Mouse (Mus musculus) neural tube, embryonic 15.5 days (tissue): Measurements from ENCODE around the gene Ncoa4. TPM values are rescaled to one million over a fixed set of nuclear protein-coding genes. Genes with fewer than 3 reads are reported as not detected.

Source experiments
- ATAC-seq: fragments of 200-750 bp; cut with Nextera tagmentation; 2 replicates; pipeline ENCODE4 v1.8.0; 2017; ENCODE audit warnings: mild to moderate bottlenecking, moderate TSS enrichment, moderate library complexity; ENCODE audit not compliant: low FRiP score
- H3K27ac ChIP-seq: fragments of 300-500 bp; sonication (generic); replicated peaks from 2 replicates; pipeline ENCODE4 v1.5.1; 2015; ENCODE audit warnings: mild to moderate bottlenecking, inconsistent platforms
- H3K27me3 ChIP-seq: fragments of 300-500 bp; sonication (generic); replicated peaks from 2 replicates; pipeline ENCODE4 v1.6.1; 2015; ENCODE audit warnings: inconsistent platforms
- H3K36me3 ChIP-seq: fragments of 300-500 bp; sonication (generic); 2 replicates; pipeline ENCODE4 v1.6.1; 2015; ENCODE audit warnings: inconsistent platforms
- H3K4me1 ChIP-seq: fragments of 300-500 bp; sonication (generic); 2 replicates; pipeline ENCODE4 v1.6.1; 2015; ENCODE audit warnings: inconsistent platforms
- H3K4me2 ChIP-seq: fragments of 300-500 bp; sonication (generic); 2 replicates; pipeline ENCODE4 v1.6.1; 2015; ENCODE audit warnings: inconsistent platforms, mild to moderate bottlenecking, moderate library complexity
- H3K4me3 ChIP-seq: fragments of 300-500 bp; sonication (generic); replicated peaks from 2 replicates; pipeline ENCODE4 v1.5.1; 2015; ENCODE audit warnings: mild to moderate bottlenecking, inconsistent platforms
- H3K9ac ChIP-seq: fragments of 300-500 bp; sonication (generic); replicated peaks from 2 replicates; pipeline ENCODE4 v1.6.1; 2015; ENCODE audit warnings: mild to moderate bottlenecking, inconsistent platforms
- H3K9me3 ChIP-seq: fragments of 300-500 bp; sonication (generic); replicated peaks from 2 replicates; pipeline ENCODE4 v1.6.1; 2016; ENCODE audit warnings: inconsistent platforms
- WGBS: fragments of 180-500 bp; shearing (Covaris S2); methylation state at CpG from one replicate; pipeline ENCODE4 v1.1.7; 2015; ENCODE audit warnings: mixed read lengths; 5-methylcytosine and 5-hydroxymethylcytosine counted together
- polyA plus RNA-seq: library from polyadenylated mRNA; unstranded; fragments of >200 nt; fragmentation: Nextera tagmentation; extraction: Ambion mirVana; gene quantifications from 2 replicates; pipeline ENCODE4 v1.2.1, GENCODE M21; 2015

Gene Ncoa4
- polyA plus RNA-seq, 1 experiment from 2014 or later = 97.9 TPM

GRCm38 (mm10) chr14:32228996-32229395, 69.3 kb downstream of the Ncoa4 start:
- H3K9ac ChIP-seq = no peak overlapping the region
- WGBS = 0% methylated on average over 2 of the region's 2 CpGs
- no peak overlapping the region for H3K27ac ChIP-seq
- H3K4me1 ChIP-seq = no peaks in the 10 kb centered on the region
- no peaks in the 10 kb centered on the region for H3K9me3 ChIP-seq
- H3K36me3 ChIP-seq = peaks cover 9% of the 10 kb centered on the region; the same call in 1 of the 2 replicates
- no peak overlapping the region for H3K4me3 ChIP-seq
- no peak overlapping the region for H3K4me2 ChIP-seq
- no peak for ATAC-seq
- no peaks in the 10 kb centered on the region for H3K27me3 ChIP-seq

Other genes starting within 250 kb of the Ncoa4 start
- gene Galnt15, start 130.9 kb upstream of the Ncoa4 start, polyA plus RNA-seq = 0.38 and 0.52 TPM in 2 replicates
- 21.6 and 22.0 TPM in 2 replicates for gene Oxnad1, start 74.5 kb upstream of the Ncoa4 start, polyA plus RNA-seq
- 66.4 and 72.8 TPM in 2 replicates for gene Dph3, start 74.1 kb upstream of the Ncoa4 start, polyA plus RNA-seq
- gene Msmb, start 17.8 kb upstream of the Ncoa4 start, polyA plus RNA-seq = not detected in 2 replicates
- 251 and 260 TPM in 2 replicates for gene Timm23, start 42.0 kb downstream of the Ncoa4 start, polyA plus RNA-seq
- 28.1 and 34.8 TPM in 2 replicates for gene Parg, start 42.1 kb downstream of the Ncoa4 start, polyA plus RNA-seq
- 19.1 and 21.7 TPM in 2 replicates for gene Ogdhl, start 162.2 kb downstream of the Ncoa4 start, polyA plus RNA-seq
- gene 1700024G13Rik, start 228.5 kb downstream of the Ncoa4 start, polyA plus RNA-seq = 0.29 TPM in 1 of 2 replicates, not detected in the other